Mouse (Mus musculus) embryo, embryonic 10.5 days (tissue): ENCODE measurements at regions not wholly inside any gene's neighbourhood (a gene's known extent, or its start where the extent isn't known, plus 50 kb on each side); places are given as distances from the start of the nearest gene placed in this dataset.
A peak's percentile ranks its signal among the peaks of the same experiment; 100 is the strongest.
"Not testable (repeated sequence)": the region's sequence is repeated elsewhere in the genome, so short reads cannot be mapped to it uniquely, and the experiment has no call there.

ENCODE experiments used
- DNase-seq: peaks from one replicate; pipeline ENCODE4 v3.0.0-alpha.2; 2015; ENCODE audit warnings: low spot score

- DNase-seq = no peak
Measured at GRCm38 (mm10) chr11:28993270-28993847, 137.2 kb upstream of the Pnpt1 start.

- DNase-seq = peak; percentile 11
Measured at GRCm38 (mm10) chr11:28998314-28999106, 132.0 kb upstream of the Pnpt1 start.

- DNase-seq = peak; percentile 21
Measured at GRCm38 (mm10) chr11:28999196-28999595, 131.3 kb upstream of the Pnpt1 start.

GRCm38 (mm10) chr11:28999620-29000019 lies 130.9 kb upstream of the Pnpt1 start:
- DNase-seq = no peak

GRCm38 (mm10) chr11:29000212-29000611 lies 130.3 kb upstream of the Pnpt1 start:
- no peak for DNase-seq

- DNase-seq = no peak
Measured at GRCm38 (mm10) chr11:29017406-29017805, 113.1 kb upstream of the Pnpt1 start.

GRCm38 (mm10) chr11:29040817-29041216 lies 89.7 kb upstream of the Pnpt1 start:
- peak; percentile 24 for DNase-seq

GRCm38 (mm10) chr11:29047985-29048610 lies 82.4 kb upstream of the Pnpt1 start:
- not testable (repeated sequence) for DNase-seq

GRCm38 (mm10) chr11:29052625-29053024 lies 77.9 kb upstream of the Pnpt1 start:
- no peak for DNase-seq

GRCm38 (mm10) chr11:29069586-29069985 lies 61.0 kb upstream of the Pnpt1 start:
- not testable (repeated sequence) for DNase-seq

GRCm38 (mm10) chr11:29072231-29072630 lies 58.3 kb upstream of the Pnpt1 start:
- peak; percentile 27 for DNase-seq
